Mouse (Mus musculus): ENCODE measurements around the gene Exoc6b. TPM values are rescaled to one million over a fixed set of nuclear protein-coding genes. Genes with fewer than 3 reads are reported as not detected.

Gene Exoc6b
- polyA plus RNA-seq, 1 experiment from 2014 or later: 31.2 TPM

GRCm38 (mm10) chr6:84657091-84657490 lies 412.2 kb downstream of the Exoc6b start:
- WGBS: 40% methylated on average over 1 of the region's 1 CpGs
- Histone ChIP-seq H3K27me3 (ENCODE audit: control insufficient read depth, insufficient read depth, low read length) (no peaks in the 10 kb centered on the region), H3K9me3 (replicated peaks; ENCODE audit: control insufficient read depth, low read length) (no peaks in the 10 kb centered on the region), H3K36me3 (ENCODE audit: control insufficient read depth, insufficient read depth, low read length) (no peaks in the 10 kb centered on the region), H3K4me1 (ENCODE audit: control insufficient read depth, insufficient read depth, low read length) (0 out of 2 replicates have a peak, but pooled peaks cover 3% of the 10 kb centered on the region), H3K4me2 (ENCODE audit: low read depth, low read length) (no peak overlapping the region), H3K9ac (ENCODE audit: low read length) (no peak overlapping the region), H3K27ac (ENCODE audit: low read length) (no peak overlapping the region), H3K4me3 (replicated peaks; ENCODE audit: low read length) (no peak overlapping the region)
- ATAC-seq (ENCODE audit: insufficient read depth, low FRiP score): no peak

DNA sequence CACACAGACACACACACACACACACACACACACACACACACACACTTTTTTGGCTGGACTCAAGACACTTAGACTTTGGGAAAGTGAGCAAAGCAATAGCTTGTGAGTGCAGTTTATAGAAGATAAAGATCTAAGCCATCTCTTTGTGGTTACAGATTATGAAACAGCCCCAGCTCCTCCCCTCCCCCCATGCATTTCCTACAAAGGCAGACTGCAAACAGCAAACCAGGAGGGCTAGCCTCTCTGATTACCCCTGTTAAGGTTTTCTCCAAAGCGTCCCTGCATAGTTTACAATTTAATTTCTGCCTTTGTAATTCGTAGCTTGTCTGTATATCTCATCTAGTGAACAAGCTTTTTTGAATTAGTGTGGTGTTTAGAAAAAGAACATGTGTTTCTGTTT lies 412.6 kb downstream of the Exoc6b start:
- H3K9me3 ChIP-seq (replicated peaks; ENCODE audit: control insufficient read depth, low read length): no peaks in the 10 kb centered on the region
- no peak overlapping the region for H3K4me3 ChIP-seq (replicated peaks; ENCODE audit: low read length)
- H3K36me3 ChIP-seq (ENCODE audit: control insufficient read depth, insufficient read depth, low read length): no peaks in the 10 kb centered on the region
- H3K27ac ChIP-seq (ENCODE audit: low read length): no peak overlapping the region
- H3K4me1 ChIP-seq (ENCODE audit: control insufficient read depth, insufficient read depth, low read length): 0 out of 2 replicates have a peak, but pooled peaks cover 3% of the 10 kb centered on the region
- H3K4me2 ChIP-seq (ENCODE audit: low read depth, low read length): no peak overlapping the region
- H3K27me3 ChIP-seq (ENCODE audit: control insufficient read depth, insufficient read depth, low read length): no peaks in the 10 kb centered on the region
- 30% methylated on average over 2 of the region's 2 CpGs for whole genome bisulfite sequencing
- H3K9ac ChIP-seq (ENCODE audit: low read length): no peak overlapping the region
- ATAC-seq (ENCODE audit: insufficient read depth, low FRiP score): no peak

DNA sequence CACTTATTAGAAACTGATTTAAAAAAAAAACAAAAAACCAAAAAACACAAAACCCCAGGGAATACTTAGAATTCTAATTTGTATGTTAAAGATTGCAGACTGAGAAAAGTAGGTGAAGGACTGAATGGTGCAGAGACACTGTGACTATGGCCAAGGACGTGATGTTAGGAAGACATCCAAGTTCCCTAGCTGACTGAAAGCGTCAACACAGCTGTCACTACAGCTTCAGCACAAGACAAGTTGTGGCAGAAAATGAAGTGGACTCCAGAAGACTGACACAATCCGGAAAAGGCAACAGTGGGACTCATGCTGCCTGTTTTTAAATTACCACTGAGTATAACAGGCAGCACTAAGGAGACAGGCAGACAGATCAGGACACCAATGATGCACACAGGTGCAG lies 417.4 kb downstream of the Exoc6b start:
- Histone ChIP-seq H3K36me3 (ENCODE audit: control insufficient read depth, insufficient read depth, low read length) (no peaks in the 10 kb centered on the region), H3K4me3 (replicated peaks; ENCODE audit: low read length) (no peak overlapping the region), H3K27me3 (ENCODE audit: control insufficient read depth, insufficient read depth, low read length) (no peaks in the 10 kb centered on the region), H3K27ac (ENCODE audit: low read length) (no peak overlapping the region), H3K9ac (ENCODE audit: low read length) (no peak overlapping the region), H3K4me1 (ENCODE audit: control insufficient read depth, insufficient read depth, low read length) (no peaks in the 10 kb centered on the region), H3K4me2 (ENCODE audit: low read depth, low read length) (no peak overlapping the region), H3K9me3 (replicated peaks; ENCODE audit: control insufficient read depth, low read length) (peaks cover 5% of the 10 kb centered on the region; the same call in 1 of the 2 replicates)
- no peak for ATAC-seq (ENCODE audit: insufficient read depth, low FRiP score)
- WGBS: 77% methylated on average over 3 of the region's 3 CpGs

DNA sequence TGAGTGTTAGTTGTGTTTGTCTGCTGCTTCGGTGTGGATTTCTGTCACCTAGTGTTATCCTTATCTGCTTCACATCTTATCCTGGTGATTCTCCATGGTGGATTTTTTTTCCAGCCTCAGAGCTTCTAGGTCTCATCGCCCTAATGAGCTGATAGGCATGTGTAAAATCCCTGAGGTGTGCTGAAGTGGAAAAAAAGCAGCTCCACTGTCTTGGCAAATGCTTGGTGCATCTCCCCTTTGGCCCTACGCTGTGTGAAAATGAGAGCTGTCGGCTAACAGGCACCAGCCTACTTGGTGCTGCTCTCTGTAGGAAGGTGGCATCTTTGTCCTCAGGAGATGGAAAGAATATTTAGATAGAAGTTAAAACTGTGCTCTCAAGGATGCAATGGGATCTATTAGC lies 422.1 kb downstream of the Exoc6b start:
- Histone ChIP-seq H3K27me3 (ENCODE audit: control insufficient read depth, insufficient read depth, low read length) (no peaks in the 10 kb centered on the region), H3K4me1 (ENCODE audit: control insufficient read depth, insufficient read depth, low read length) (no peaks in the 10 kb centered on the region; the same call in 1 of the 2 replicates), H3K27ac (ENCODE audit: low read length) (no peak overlapping the region), H3K4me2 (ENCODE audit: low read depth, low read length) (no peak overlapping the region), H3K4me3 (replicated peaks; ENCODE audit: low read length) (no peak overlapping the region), H3K9me3 (replicated peaks; ENCODE audit: control insufficient read depth, low read length) (peaks cover 5% of the 10 kb centered on the region; the same call in 1 of the 2 replicates), H3K36me3 (ENCODE audit: control insufficient read depth, insufficient read depth, low read length) (no peaks in the 10 kb centered on the region), H3K9ac (ENCODE audit: low read length) (no peak overlapping the region)
- no peak for ATAC-seq (ENCODE audit: insufficient read depth, low FRiP score)
- 56% methylated on average over 4 of the region's 4 CpGs for WGBS

- 53% methylated on average over 2 of the region's 2 CpGs for WGBS
- ATAC-seq (ENCODE audit: insufficient read depth, low FRiP score): no peak
- Histone ChIP-seq H3K9me3 (replicated peaks; ENCODE audit: control insufficient read depth, low read length) (peaks cover 5% of the 10 kb centered on the region; the same call in 1 of the 2 replicates), H3K4me3 (replicated peaks; ENCODE audit: low read length) (no peak overlapping the region), H3K9ac (ENCODE audit: low read length) (no peak overlapping the region), H3K4me1 (ENCODE audit: control insufficient read depth, insufficient read depth, low read length) (peaks cover 2% of the 10 kb centered on the region; the same call in 1 of the 2 replicates), H3K27ac (ENCODE audit: low read length) (no peak overlapping the region), H3K27me3 (ENCODE audit: control insufficient read depth, insufficient read depth, low read length) (no peaks in the 10 kb centered on the region), H3K4me2 (ENCODE audit: low read depth, low read length) (no peak overlapping the region), H3K36me3 (ENCODE audit: control insufficient read depth, insufficient read depth, low read length) (no peaks in the 10 kb centered on the region)
Measured at GRCm38 (mm10) chr6:84646696-84647095, 422.6 kb downstream of the Exoc6b start.

- Histone ChIP-seq H3K36me3 (ENCODE audit: control insufficient read depth, insufficient read depth, low read length) (no peaks in the 10 kb centered on the region), H3K4me2 (ENCODE audit: low read depth, low read length) (no peak overlapping the region), H3K27me3 (ENCODE audit: control insufficient read depth, insufficient read depth, low read length) (no peaks in the 10 kb centered on the region), H3K9me3 (replicated peaks; ENCODE audit: control insufficient read depth, low read length) (no peaks in the 10 kb centered on the region), H3K9ac (ENCODE audit: low read length) (no peak overlapping the region), H3K27ac (ENCODE audit: low read length) (peak overlapping the region; percentile 36; the same call in 1 of the 2 replicates), H3K4me1 (ENCODE audit: control insufficient read depth, insufficient read depth, low read length) (peaks cover 22% of the 10 kb centered on the region), H3K4me3 (replicated peaks; ENCODE audit: low read length) (no peak overlapping the region)
- 31% methylated on average over 4 of the region's 4 CpGs for WGBS
- no peak for ATAC-seq (ENCODE audit: insufficient read depth, low FRiP score)
Measured at GRCm38 (mm10) chr6:84641062-84641431, 428.3 kb downstream of the Exoc6b start.

- H3K4me3 ChIP-seq (replicated peaks; ENCODE audit: low read length): no peak overlapping the region
- H3K27me3 ChIP-seq (ENCODE audit: control insufficient read depth, insufficient read depth, low read length): no peaks in the 10 kb centered on the region
- no peak overlapping the region for H3K9ac ChIP-seq (ENCODE audit: low read length)
- no peak overlapping the region for H3K4me2 ChIP-seq (ENCODE audit: low read depth, low read length)
- WGBS: 17% methylated on average over 9 of the region's 9 CpGs
- H3K36me3 ChIP-seq (ENCODE audit: control insufficient read depth, insufficient read depth, low read length): no peaks in the 10 kb centered on the region
- no peaks in the 10 kb centered on the region for H3K9me3 ChIP-seq (replicated peaks; ENCODE audit: control insufficient read depth, low read length)
- peaks cover 22% of the 10 kb centered on the region for H3K4me1 ChIP-seq (ENCODE audit: control insufficient read depth, insufficient read depth, low read length)
- H3K27ac ChIP-seq (ENCODE audit: low read length): peak overlapping the region; percentile 51; the same call in 1 of the 2 replicates
- ATAC-seq (ENCODE audit: insufficient read depth, low FRiP score): peak; percentile 92
Measured at GRCm38 (mm10) chr6:84640324-84641061, 428.8 kb downstream of the Exoc6b start.

DNA sequence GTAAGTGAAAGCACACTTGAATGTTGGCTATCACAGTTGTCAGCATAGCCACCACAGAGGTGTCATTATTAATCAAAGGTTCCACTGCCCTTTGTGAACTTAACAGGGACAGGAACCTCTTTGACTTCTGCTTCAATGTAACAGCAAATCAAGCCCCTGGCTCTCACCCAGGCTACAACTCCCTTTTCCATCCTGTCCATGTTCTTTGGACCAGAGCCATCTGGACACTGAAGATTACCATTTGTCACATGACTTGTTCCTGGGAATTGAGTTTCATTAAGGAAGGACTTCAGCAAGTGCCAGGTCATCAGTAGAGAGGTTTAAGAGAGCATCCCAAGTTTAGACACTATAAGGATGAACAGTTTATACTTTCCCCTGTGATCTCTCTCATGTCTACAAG lies 431.1 kb downstream of the Exoc6b start:
- Histone ChIP-seq H3K4me2 (ENCODE audit: low read depth, low read length) (no peak overlapping the region), H3K4me3 (replicated peaks; ENCODE audit: low read length) (no peak overlapping the region), H3K36me3 (ENCODE audit: control insufficient read depth, insufficient read depth, low read length) (no peaks in the 10 kb centered on the region), H3K9ac (ENCODE audit: low read length) (no peak overlapping the region), H3K27me3 (ENCODE audit: control insufficient read depth, insufficient read depth, low read length) (no peaks in the 10 kb centered on the region), H3K27ac (ENCODE audit: low read length) (no peak overlapping the region), H3K4me1 (ENCODE audit: control insufficient read depth, insufficient read depth, low read length) (peaks cover 22% of the 10 kb centered on the region), H3K9me3 (replicated peaks; ENCODE audit: control insufficient read depth, low read length) (no peaks in the 10 kb centered on the region)
- ATAC-seq (ENCODE audit: insufficient read depth, low FRiP score): no peak

GRCm38 (mm10) chr6:84631588-84631987 lies 437.7 kb downstream of the Exoc6b start:
- no peak overlapping the region for H3K4me2 ChIP-seq (ENCODE audit: low read depth, low read length)
- H3K9ac ChIP-seq (ENCODE audit: low read length): no peak overlapping the region
- ATAC-seq (ENCODE audit: insufficient read depth, low FRiP score): no peak
- no peaks in the 10 kb centered on the region for H3K27me3 ChIP-seq (ENCODE audit: control insufficient read depth, insufficient read depth, low read length)
- peaks cover 5% of the 10 kb centered on the region for H3K4me1 ChIP-seq (ENCODE audit: control insufficient read depth, insufficient read depth, low read length)
- no peak overlapping the region for H3K4me3 ChIP-seq (replicated peaks; ENCODE audit: low read length)
- H3K9me3 ChIP-seq (replicated peaks; ENCODE audit: control insufficient read depth, low read length): no peaks in the 10 kb centered on the region
- no peaks in the 10 kb centered on the region for H3K36me3 ChIP-seq (ENCODE audit: control insufficient read depth, insufficient read depth, low read length)
- H3K27ac ChIP-seq (ENCODE audit: low read length): no peak overlapping the region
- WGBS: 86% methylated on average over 2 of the region's 2 CpGs

All from stomach, embryonic 16.5 days (tissue).